Mouse (Mus musculus) spleen, adult 2 months (tissue): Measurements from ENCODE around the gene Pnpla3. TPM values are rescaled to one million over a fixed set of nuclear protein-coding genes. Genes with fewer than 3 reads are reported as not detected.
A peak's percentile ranks its signal among the peaks of the same experiment; 100 is the strongest.

Experiments
- DNase-seq, 2 experiments: peaks; one replicate each; pipeline versions ENCODE4 v3.0.0 to v3.0.0-alpha.2; 2012 to 2021; ENCODE audit warnings: low spot score in 2 of 2, low read depth in 1 of 2
- H3K27ac ChIP-seq: fragments of 200-500 bp; 2 replicates; pipeline ENCODE4 v1.5.1; 2012; ENCODE audit warnings: low read length, inconsistent platforms; ENCODE audit not compliant: insufficient read depth
- H3K27me3 ChIP-seq: fragments of 200-500 bp; 2 replicates; pipeline ENCODE4 v1.6.1; 2012; ENCODE audit warnings: mild to moderate bottlenecking, moderate library complexity, low read length, inconsistent platforms; ENCODE audit not compliant: control insufficient read depth, insufficient read depth
- H3K36me3 ChIP-seq: fragments of 200-500 bp; 2 replicates; pipeline ENCODE4 v1.6.1; 2012; ENCODE audit warnings: mild to moderate bottlenecking, low read length, inconsistent platforms; ENCODE audit not compliant: control insufficient read depth, insufficient read depth
- H3K4me1 ChIP-seq: fragments of 200-500 bp; 2 replicates; pipeline ENCODE4 v1.6.1; 2011; ENCODE audit warnings: inconsistent platforms; ENCODE audit not compliant: control insufficient read depth, insufficient read depth, insufficient read length
- H3K4me3 ChIP-seq: fragments of 200-500 bp; 2 replicates; pipeline ENCODE4 v1.5.1; 2011; ENCODE audit warnings: mild to moderate bottlenecking, inconsistent platforms; ENCODE audit not compliant: insufficient read depth, insufficient read length; ENCODE audit errors: extremely low read depth
- CTCF ChIP-seq: fragments of 200-500 bp; IDR thresholded peaks from 2 replicates; pipeline ENCODE4 v1.5.1; 2011; ENCODE audit warnings: mild to moderate bottlenecking, inconsistent platforms; ENCODE audit not compliant: insufficient read depth, insufficient read length, insufficient replicate concordance; ENCODE audit errors: extremely low read depth
- POLR2A ChIP-seq: fragments of 200-500 bp; IDR thresholded peaks from 2 replicates; pipeline ENCODE4 v1.6.1; 2011; ENCODE audit warnings: low read depth, low read length, inconsistent platforms
- WGBS: fragments of 180-500 bp; shearing (Covaris S2); methylation state at CpG from one replicate; pipeline ENCODE4 v1.1.7; 2018; 5-methylcytosine and 5-hydroxymethylcytosine counted together
- polyA plus RNA-seq: library from polyadenylated mRNA; depleted of rRNA; stranded (reverse); fragments of >200 nt; gene quantifications from 2 replicates; pipeline ENCODE4 v1.2.3, GENCODE M21; 2012

Pnpla3 gene
- polyA plus RNA-seq, 1 experiment: 1.8 TPM

- H3K27ac ChIP-seq: no peak overlapping the region
- H3K4me1 ChIP-seq: no peaks in the 10 kb centered on the region
- no peaks in the 10 kb centered on the region for H3K27me3 ChIP-seq
- WGBS: 65% methylated on average over 16 of the region's 16 CpGs
- no peak overlapping the region for H3K4me3 ChIP-seq
- H3K36me3 ChIP-seq: no peaks in the 10 kb centered on the region
- DNase-seq: no peak
- TF ChIP-seq CTCF: no peak
- TF ChIP-seq POLR2A: no peak
Observed at GRCm38 (mm10) chr15:84131096-84131786, 36.4 kb upstream of the Pnpla3 start.

- Histone ChIP-seq H3K4me3 (no peak overlapping the region), H3K27ac (no peak overlapping the region), H3K27me3 (no peaks in the 10 kb centered on the region), H3K4me1 (no peaks in the 10 kb centered on the region), H3K36me3 (no peaks in the 10 kb centered on the region)
- DNase-seq: no peak
- WGBS: 94% methylated on average over 7 of the region's 7 CpGs
- TF ChIP-seq POLR2A (no peak), CTCF (no peak)
Observed at GRCm38 (mm10) chr15:84131971-84132370, 35.7 kb upstream of the Pnpla3 start.

GRCm38 (mm10) chr15:84133440-84133839, 34.2 kb upstream of the Pnpla3 start:
- Histone ChIP-seq H3K4me3 (no peak overlapping the region), H3K27ac (no peak overlapping the region), H3K4me1 (no peaks in the 10 kb centered on the region), H3K27me3 (no peaks in the 10 kb centered on the region), H3K36me3 (no peaks in the 10 kb centered on the region)
- no peak for DNase-seq
- 62% methylated on average over 4 of the region's 4 CpGs for WGBS
- TF ChIP-seq POLR2A: no peak
- no peak for TF ChIP-seq CTCF

- Histone ChIP-seq H3K36me3 (no peaks in the 10 kb centered on the region), H3K4me1 (no peaks in the 10 kb centered on the region), H3K27ac (no peak overlapping the region), H3K27me3 (no peaks in the 10 kb centered on the region), H3K4me3 (no peak overlapping the region)
- DNase-seq: peak in 1 of 2 experiments; percentile 16
- TF ChIP-seq CTCF (peak; percentile 23; the same call in 1 of the 2 replicates), POLR2A (no peak)
- whole genome bisulfite sequencing: 84% methylated on average over 5 of the region's 5 CpGs
Observed at GRCm38 (mm10) chr15:84135472-84135871, 32.2 kb upstream of the Pnpla3 start.

- no peak for TF ChIP-seq POLR2A
- no peak for TF ChIP-seq CTCF
- Histone ChIP-seq H3K27ac (no peak overlapping the region), H3K4me1 (no peaks in the 10 kb centered on the region), H3K36me3 (no peaks in the 10 kb centered on the region), H3K4me3 (no peak overlapping the region), H3K27me3 (no peaks in the 10 kb centered on the region)
- WGBS: 60% methylated on average over 12 of the region's 12 CpGs
- no peak for DNase-seq
Observed at GRCm38 (mm10) chr15:84136473-84137415, 30.9 kb upstream of the Pnpla3 start.

GRCm38 (mm10) chr15:84139592-84140005, 28.0 kb upstream of the Pnpla3 start:
- 80% methylated on average over 5 of the region's 5 CpGs for WGBS
- no peak for DNase-seq
- Histone ChIP-seq H3K36me3 (no peaks in the 10 kb centered on the region), H3K27ac (no peak overlapping the region), H3K4me1 (no peaks in the 10 kb centered on the region), H3K27me3 (no peaks in the 10 kb centered on the region), H3K4me3 (no peak overlapping the region)
- TF ChIP-seq CTCF (no peak), POLR2A (no peak)
